Mouse (Mus musculus) C2C12 (cell line): ENCODE results near the gene Nuak2. TPM values are rescaled to one million over a fixed set of nuclear protein-coding genes. Genes with fewer than 3 reads are reported as not detected.

ENCODE experiments used
- H3K27me3 ChIP-seq: one replicate; pipeline ENCODE4 v1.6.1; 2011; ENCODE audit not compliant: control insufficient read depth, insufficient read depth, insufficient read length
- H3K36me3 ChIP-seq: one replicate; pipeline ENCODE4 v1.6.1; 2011; ENCODE audit not compliant: control insufficient read depth, insufficient read depth
- H3K4me3 ChIP-seq: one replicate; pipeline ENCODE4 v1.5.1; 2011; ENCODE audit warnings: mild to moderate bottlenecking, control low read depth; ENCODE audit not compliant: poor library complexity, insufficient read depth, severe bottlenecking
- H3K79me2 ChIP-seq: one replicate; pipeline ENCODE4 v1.6.1; 2011; ENCODE audit not compliant: control insufficient read depth, insufficient read depth
- H3K79me3 ChIP-seq: one replicate; pipeline ENCODE4 v1.6.1; 2011; ENCODE audit warnings: low read depth, control low read depth
- H3ac ChIP-seq: one replicate; pipeline ENCODE3; 2011; ENCODE audit warnings: low read depth; ENCODE audit not compliant: control insufficient read depth, insufficient read length
- CEBPB ChIP-seq: IDR thresholded peaks from one replicate; pipeline ENCODE4 v1.6.1; 2011; ENCODE audit warnings: low read depth, mild to moderate bottlenecking, control low read depth, moderate library complexity
- CTCF ChIP-seq: IDR thresholded peaks from one replicate; pipeline ENCODE4 v1.5.1; 2011; ENCODE audit not compliant: control insufficient read depth, insufficient read depth, insufficient read length
- FOSL1 ChIP-seq: IDR thresholded peaks from one replicate; pipeline ENCODE4 v1.8.0; 2011; ENCODE audit warnings: mild to moderate bottlenecking, low read length; ENCODE audit not compliant: poor library complexity, insufficient read depth, severe bottlenecking
- MAX ChIP-seq: IDR thresholded peaks from one replicate; pipeline ENCODE4 v1.6.1; 2011; ENCODE audit warnings: mild to moderate bottlenecking, control low read depth
- MYOD1 ChIP-seq: IDR thresholded peaks from one replicate; pipeline ENCODE4 v1.6.1; 2011; ENCODE audit warnings: low read depth; ENCODE audit not compliant: control insufficient read depth, insufficient read length
- MYOG ChIP-seq: IDR thresholded peaks from one replicate; pipeline ENCODE4 v1.6.1; 2011; ENCODE audit not compliant: control insufficient read depth, insufficient read length; ENCODE audit errors: extremely low read depth
- USF1 ChIP-seq: IDR thresholded peaks from one replicate; pipeline ENCODE4 v1.6.1; 2011; ENCODE audit warnings: low read depth, mild to moderate bottlenecking, control low read depth, moderate library complexity
- polyA plus RNA-seq: library from polyadenylated mRNA; unstranded; fragments of >200 nt; fragmentation: generic; extraction: Trizol; gene quantifications from one replicate; pipeline ENCODE4 v1.2.1, GENCODE M21; 2012; ENCODE audit warnings: missing spikeins

The Nuak2 gene
- polyA plus RNA-seq, 1 experiment, result 11.7 TPM

DNA sequence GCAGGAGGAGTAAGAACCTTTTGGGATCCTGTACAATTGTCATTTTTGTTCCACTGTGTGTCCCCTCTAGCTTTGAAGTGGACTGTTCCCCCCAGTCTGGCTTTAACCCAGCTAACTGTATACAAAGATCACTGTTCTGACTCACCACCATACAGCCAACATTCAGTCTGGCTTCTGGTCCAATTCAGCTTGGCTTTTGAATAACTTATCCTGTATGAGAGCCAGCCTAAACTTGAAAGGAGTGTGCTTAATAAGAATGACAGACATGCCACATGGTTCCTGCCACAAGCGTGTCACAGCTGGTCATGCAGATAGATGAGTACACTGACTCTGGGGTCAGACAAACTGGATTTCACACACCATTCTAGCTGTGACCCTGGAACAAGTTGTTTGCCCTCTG is 29.2 kb upstream of the Nuak2 start:
- Histone ChIP-seq H3ac (no peak overlapping the region), H3K27me3 (no peaks in the 10 kb centered on the region), H3K36me3 (peaks cover 18% of the 10 kb centered on the region), H3K4me3 (no peak overlapping the region), H3K79me3 (peaks cover 20% of the 10 kb centered on the region), H3K79me2 (peaks cover 51% of the 10 kb centered on the region)
- TF ChIP-seq USF1 (no peak), CTCF (no peak), MYOG (no peak)

DNA sequence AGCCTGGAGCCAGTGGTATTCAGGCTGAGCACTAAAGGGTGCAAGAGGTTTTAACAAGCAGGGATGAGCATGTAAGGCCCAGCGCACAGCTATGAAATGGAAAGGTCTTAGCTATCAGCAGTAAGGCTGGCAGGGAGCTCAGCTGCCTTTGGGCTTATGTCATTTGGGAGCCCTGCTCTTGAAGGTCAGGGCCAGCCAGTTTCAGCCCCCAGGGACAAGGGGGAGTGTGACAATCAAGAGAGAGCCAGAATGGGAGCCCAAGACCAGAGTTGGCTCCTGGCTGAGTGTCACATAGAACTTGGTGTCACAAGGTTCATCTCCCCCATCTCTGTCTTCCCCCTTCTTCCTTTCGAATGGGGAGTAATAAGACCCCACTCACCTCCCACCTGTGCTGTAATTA is 28.5 kb upstream of the Nuak2 start:
- no peak for TF ChIP-seq FOSL1
- no peak for TF ChIP-seq USF1
- TF ChIP-seq MYOG, result no peak
- TF ChIP-seq MAX, result no peak
- no peak for TF ChIP-seq CEBPB
- no peak for TF ChIP-seq CTCF
- no peak for TF ChIP-seq MYOD1
- H3K79me2 ChIP-seq, result peaks cover 51% of the 10 kb centered on the region
- H3K4me3 ChIP-seq, result no peak overlapping the region
- no peak overlapping the region for H3ac ChIP-seq
- H3K79me3 ChIP-seq, result peaks cover 20% of the 10 kb centered on the region
- peaks cover 12% of the 10 kb centered on the region for H3K36me3 ChIP-seq
- no peaks in the 10 kb centered on the region for H3K27me3 ChIP-seq

DNA sequence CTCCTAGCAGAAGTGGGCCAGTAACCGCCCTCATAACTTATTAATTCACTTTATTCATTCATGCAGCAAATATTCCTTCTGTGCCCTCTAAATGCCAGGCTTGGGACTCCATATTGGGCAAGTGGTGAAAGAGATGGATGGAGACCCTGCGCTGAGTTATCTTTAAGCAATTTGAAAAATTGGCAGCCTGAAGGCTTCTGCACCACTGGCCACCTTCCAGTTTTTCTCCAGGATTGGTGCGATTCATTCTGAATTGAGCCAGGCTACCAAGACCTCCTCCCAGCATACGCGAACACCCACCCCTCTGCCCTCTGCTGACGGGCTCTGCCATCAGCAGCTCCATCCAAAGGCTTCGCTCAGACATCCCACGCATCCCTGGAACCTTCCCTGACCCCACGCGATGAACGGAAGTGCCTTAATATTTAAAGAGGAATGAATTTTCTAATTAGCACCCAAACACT is 27.9 kb upstream of the Nuak2 start:
- Histone ChIP-seq H3K27me3 (no peaks in the 10 kb centered on the region), H3ac (no peak overlapping the region), H3K4me3 (no peak overlapping the region), H3K79me3 (peaks cover 20% of the 10 kb centered on the region), H3K79me2 (peaks cover 51% of the 10 kb centered on the region), H3K36me3 (peaks cover 6% of the 10 kb centered on the region)
- TF ChIP-seq MYOD1 (no peak), CTCF (peak; percentile 58)

DNA sequence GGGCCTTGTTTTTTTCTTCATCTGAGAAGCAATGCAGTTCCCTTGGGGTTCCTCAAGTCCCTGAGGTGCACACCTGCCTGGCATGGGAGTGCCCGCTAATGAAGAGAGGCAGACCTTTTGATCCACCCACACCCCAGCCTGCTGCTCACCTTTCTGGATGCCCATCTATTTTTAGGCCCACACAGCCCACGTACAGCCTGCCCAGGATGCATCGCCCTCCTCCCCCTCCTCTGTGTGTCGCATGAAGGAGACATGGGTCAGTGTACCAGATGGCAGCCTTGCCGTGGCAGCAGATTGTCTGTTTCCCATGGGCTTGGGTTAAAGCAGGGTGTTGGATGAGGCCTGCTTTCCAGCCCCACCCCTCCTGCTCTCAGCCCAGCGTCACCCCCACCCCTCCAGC is 26.0 kb upstream of the Nuak2 start:
- TF ChIP-seq MYOG, result no peak
- no peak for TF ChIP-seq CTCF
- TF ChIP-seq MAX, result no peak
- no peak for TF ChIP-seq MYOD1
- TF ChIP-seq USF1, result no peak
- TF ChIP-seq FOSL1, result no peak
- no peak for TF ChIP-seq CEBPB
- peaks cover 20% of the 10 kb centered on the region for H3K79me3 ChIP-seq
- H3K36me3 ChIP-seq, result no peaks in the 10 kb centered on the region
- H3K27me3 ChIP-seq, result no peaks in the 10 kb centered on the region
- no peak overlapping the region for H3ac ChIP-seq
- peaks cover 51% of the 10 kb centered on the region for H3K79me2 ChIP-seq
- H3K4me3 ChIP-seq, result no peak overlapping the region

DNA sequence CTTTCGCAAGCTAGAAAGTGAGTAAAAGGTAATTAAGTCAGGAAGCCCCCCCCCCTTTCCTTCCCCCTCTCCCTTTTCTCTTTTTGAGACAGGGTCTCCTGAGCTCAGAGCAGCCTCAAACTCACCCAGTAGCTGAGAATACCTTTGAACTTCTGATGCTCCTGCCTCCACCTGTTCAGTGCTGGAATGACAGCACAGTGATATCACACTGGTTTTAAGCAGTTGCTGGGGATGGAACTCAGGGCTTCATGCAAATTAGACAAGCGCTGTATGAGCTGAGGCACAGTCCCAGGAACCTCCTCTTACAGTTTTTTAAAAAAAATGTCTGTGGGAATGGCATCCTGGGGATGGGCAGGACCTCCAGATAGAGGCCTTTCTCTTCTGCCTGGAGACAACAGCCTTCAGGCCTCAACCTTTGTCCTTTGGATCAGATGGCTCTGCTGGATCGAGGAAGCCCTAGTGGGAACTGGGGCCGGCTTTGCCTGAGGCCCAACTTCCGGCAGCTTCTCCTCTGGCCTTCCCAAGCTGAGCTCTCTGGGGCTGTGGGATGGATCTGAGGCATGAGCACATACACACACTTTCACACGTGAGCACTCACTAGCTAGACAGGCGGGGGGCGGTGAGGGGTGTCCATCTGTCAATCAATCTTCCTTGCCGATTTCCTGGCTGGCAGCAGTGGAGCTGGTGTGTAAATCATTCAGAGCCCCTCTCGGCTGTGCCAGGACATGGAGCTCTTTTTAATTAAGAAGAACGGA is 24.8 kb upstream of the Nuak2 start:
- H3K36me3 ChIP-seq, result no peaks in the 10 kb centered on the region
- H3K4me3 ChIP-seq, result peak overlapping the region; percentile 27
- TF ChIP-seq MYOD1 (peak; percentile 57), MAX (no peak), CEBPB (peak; percentile 19)
- H3K27me3 ChIP-seq, result no peaks in the 10 kb centered on the region
- H3K79me2 ChIP-seq, result peaks cover 51% of the 10 kb centered on the region
- H3K79me3 ChIP-seq, result peaks cover 20% of the 10 kb centered on the region
- H3ac ChIP-seq, result peak overlapping the region; percentile 86

DNA sequence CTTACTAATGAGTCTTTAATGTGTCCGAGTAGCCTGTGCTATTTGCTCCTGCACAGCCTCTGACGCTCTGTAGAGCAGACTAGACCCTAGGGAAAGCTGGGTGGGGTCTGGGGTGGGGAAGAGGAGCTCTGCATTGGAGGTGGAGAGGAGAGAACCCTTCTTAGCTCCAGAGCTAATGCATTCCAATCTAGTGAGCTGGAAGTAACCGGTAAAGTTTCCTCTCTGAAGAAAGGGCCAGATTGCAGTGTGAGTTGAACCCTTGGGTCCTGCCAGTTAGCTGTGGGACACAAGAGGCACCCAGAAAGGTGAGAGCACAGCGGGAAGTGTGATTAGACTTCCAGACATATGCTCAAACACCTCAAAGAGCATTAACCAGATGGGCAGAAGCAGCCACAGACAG is 24.2 kb upstream of the Nuak2 start:
- TF ChIP-seq USF1 (no peak), MYOD1 (peak; percentile 10)
- Histone ChIP-seq H3K27me3 (no peaks in the 10 kb centered on the region), H3K36me3 (no peaks in the 10 kb centered on the region), H3K79me2 (peaks cover 44% of the 10 kb centered on the region), H3K79me3 (peaks cover 20% of the 10 kb centered on the region), H3ac (peak overlapping the region; percentile 75), H3K4me3 (peak overlapping the region; percentile 27)
